Mouse (Mus musculus) T-helper 2 cell (primary cell): Measurements from ENCODE around the gene Drc1.

Source experiments
- in situ Hi-C: fragments of 300-600 bp; cut with MboI, MseI; formaldehyde crosslinking; loops from one replicate; pipeline ENCODE4 v1.15.1; 2025; ENCODE audit warnings: high pct_unique_total_duplicates

The Drc1 gene

GRCm38 (mm10) chr5:30281291-30281732 is at the start of gene Drc1:
Drc1 (plus strand) TSS chr5:30281388.
- in situ Hi-C loops: loop anchor here (10.0 kb wide), 1 partner anchor 333 kb away; no protein-coding TSS in a partner anchor

- in situ Hi-C loops: loop anchor here (10.0 kb wide), 1 partner anchor 963 kb away; the partner anchor contains the start of genes Eif2b4 and Snx17
Measured at GRCm38 (mm10) chr5:30231891-30232270, 49.3 kb upstream of the Drc1 start.

DNA sequence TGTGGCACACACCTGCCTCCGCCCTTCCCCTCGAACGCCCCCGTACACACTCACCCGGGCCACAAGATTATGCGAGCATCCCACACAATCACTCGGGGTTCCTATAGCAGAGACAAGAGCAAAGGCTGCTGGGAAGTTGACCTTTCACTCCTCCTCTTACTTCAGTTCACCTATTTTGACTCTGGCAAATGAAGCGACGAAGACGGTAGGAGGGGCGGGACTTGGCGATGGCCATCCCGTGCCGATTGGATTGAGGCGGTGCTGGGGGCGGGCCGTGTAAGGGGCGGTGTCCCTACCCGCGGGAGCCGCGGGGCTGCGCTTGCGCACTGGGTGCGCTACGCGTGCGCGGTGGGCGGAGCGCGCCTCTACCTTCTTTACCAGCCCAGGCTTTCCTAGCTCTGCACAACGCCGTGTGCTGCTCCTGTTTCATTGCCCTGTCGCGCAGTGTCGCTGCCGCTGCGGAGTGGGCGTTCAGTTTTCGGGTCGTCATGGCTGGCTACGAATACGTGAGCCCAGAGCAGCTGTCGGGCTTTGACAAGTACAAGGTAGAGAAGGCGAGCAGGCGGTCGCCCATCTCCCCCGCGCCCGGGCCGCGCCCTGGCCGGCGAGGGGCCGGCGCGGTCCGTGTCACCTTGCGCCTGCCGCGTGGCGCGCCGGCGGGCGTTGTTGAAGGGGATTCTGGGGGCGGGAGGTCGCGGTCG is 48.8 kb upstream of the Drc1 start, which contains the start of gene Selenoi:
Selenoi (plus strand) TSS at position 311 of the 701 bp plus-strand sequence.
- in situ Hi-C loops: loop anchor here (10.0 kb wide), 1 partner anchor 962 kb away; the partner anchor contains the start of genes Eif2b4 and Snx17

GRCm38 (mm10) chr5:30233042-30233441 is 48.1 kb upstream of the Drc1 start:
- in situ Hi-C loops: loop anchor here (10.0 kb wide), 1 partner anchor 962 kb away; the partner anchor contains the start of genes Eif2b4 and Snx17

DNA sequence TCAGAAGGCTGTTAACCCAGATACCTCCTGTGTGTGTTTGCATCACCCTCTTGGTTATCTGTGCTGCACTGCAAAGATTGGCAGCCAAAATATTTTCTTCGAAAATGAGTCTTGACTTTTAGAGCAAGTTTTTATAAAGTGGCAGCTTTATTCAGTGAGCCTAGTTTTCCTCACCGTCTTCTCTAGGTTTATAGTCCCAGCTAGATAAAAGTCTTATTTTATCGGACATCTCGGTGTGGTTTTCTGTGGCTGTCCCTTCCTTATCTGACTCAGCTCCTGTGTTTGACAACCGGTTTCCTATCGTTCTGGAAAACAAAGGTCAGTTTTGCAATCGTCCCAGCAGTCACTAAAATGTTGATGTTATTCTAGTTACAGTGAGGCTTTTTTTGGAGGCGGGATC is 47.2 kb upstream of the Drc1 start:
- in situ Hi-C loops: loop anchor here (10.0 kb wide), 1 partner anchor 961 kb away; the partner anchor contains the start of genes Eif2b4 and Snx17

- in situ Hi-C loops: loop anchor here (10.0 kb wide), 1 partner anchor 959 kb away; the partner anchor contains the start of genes Eif2b4 and Snx17
Measured at GRCm38 (mm10) chr5:30235641-30236126, 45.5 kb upstream of the Drc1 start.

DNA sequence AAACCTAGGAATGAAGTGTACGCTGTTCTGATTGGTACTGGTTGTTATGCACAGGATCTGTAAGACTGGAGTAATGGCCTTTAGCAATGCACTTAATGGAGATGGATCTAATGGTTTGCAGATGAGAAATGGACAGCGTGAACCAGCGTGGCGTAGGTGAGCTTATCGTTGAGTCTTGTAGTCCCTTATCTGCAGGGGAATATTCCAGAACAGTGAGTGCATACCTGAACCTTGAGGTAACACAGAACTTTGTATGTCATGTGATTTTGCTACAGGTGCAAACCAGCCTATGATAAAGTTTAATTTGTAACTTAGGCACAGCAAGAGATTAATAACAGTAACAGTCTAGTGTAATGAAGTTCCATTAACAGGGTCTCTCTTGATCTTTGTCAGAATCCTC is 42.7 kb upstream of the Drc1 start:
- in situ Hi-C loops: loop anchor here (10.0 kb wide), 1 partner anchor 956 kb away; the partner anchor contains the start of genes Eif2b4 and Snx17

DNA sequence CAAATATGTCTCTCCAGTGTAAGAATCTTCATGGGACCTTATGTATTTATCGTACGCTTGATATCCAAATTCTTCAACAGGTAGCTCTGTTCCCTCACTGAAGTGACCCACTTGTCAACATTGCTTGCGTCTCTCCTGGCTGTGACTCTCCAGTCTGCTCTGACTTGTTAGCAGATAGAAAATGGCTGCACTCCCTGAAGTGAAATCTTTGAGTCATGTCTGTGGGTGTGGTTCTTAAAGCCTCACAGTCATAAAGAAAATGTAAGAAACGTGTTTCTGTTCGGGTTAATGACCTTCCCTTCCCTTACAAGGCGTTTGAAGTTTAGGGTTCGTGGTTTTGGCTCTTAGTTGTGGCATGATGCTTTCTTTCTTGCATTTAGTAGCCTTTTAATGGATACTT is 40.6 kb upstream of the Drc1 start:
- in situ Hi-C loops: loop anchor here (5.0 kb wide), 1 partner anchor 88 kb away; no protein-coding TSS in a partner anchor

GRCm38 (mm10) chr5:30242410-30242809 is 38.8 kb upstream of the Drc1 start:
- in situ Hi-C loops: loop anchor here (5.0 kb wide), 1 partner anchor 90 kb away; no protein-coding TSS in a partner anchor

DNA sequence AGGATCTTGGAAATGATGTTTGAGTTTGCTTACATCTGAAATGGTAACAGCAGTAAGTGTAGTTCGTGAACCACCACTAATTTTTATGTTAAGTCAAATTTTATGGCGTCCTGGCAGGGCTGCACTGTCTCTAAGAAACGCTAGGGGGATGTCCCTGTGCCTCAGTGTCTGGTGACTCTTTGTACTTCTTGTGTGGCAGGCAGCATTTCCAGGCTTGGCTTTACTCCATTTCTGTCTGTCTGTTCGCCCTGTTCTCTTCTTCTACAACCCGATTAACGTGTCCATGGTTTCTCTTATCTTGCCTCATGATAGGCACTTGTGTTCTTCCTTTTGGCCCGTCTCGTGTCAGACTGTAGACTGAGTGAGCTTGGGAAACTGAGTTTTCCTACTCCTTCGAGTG is 37.4 kb upstream of the Drc1 start:
- in situ Hi-C loops: loop anchor here (5.0 kb wide), 1 partner anchor 91 kb away; no protein-coding TSS in a partner anchor

DNA sequence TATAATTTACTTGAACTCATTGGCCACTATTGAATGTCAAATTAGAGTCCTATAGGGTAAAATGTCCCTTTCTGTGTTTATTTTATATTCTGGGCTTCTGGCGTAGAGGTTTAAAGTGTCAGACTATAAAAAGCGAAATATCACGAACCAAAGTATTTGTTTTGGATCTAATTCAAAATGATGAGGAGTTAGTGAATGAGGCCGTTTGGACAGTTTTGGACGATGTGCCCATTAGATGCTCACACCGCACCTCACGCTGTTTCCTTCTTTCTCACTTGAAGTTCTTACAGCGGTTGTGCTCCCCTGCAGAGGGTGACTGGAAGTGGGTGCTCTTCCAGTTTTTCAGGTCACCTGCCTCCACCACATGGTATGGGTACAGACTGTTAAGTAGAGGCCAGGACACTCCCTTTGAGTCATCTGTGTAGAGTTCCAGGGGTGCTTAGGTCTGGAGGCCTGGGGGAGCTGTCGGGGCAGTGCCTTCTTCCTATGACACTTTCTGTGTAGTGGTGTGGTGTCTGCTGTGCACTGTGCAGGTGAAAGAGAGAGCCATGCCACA is 35.2 kb upstream of the Drc1 start:
- in situ Hi-C loops: no loop called here

GRCm38 (mm10) chr5:30247666-30248065 is 33.5 kb upstream of the Drc1 start:
- in situ Hi-C loops: no loop called here

- in situ Hi-C loops: no loop called here
Measured at GRCm38 (mm10) chr5:30255567-30256354, 25.4 kb upstream of the Drc1 start.

GRCm38 (mm10) chr5:30258776-30259175 is 22.4 kb upstream of the Drc1 start:
- in situ Hi-C loops: no loop called here

DNA sequence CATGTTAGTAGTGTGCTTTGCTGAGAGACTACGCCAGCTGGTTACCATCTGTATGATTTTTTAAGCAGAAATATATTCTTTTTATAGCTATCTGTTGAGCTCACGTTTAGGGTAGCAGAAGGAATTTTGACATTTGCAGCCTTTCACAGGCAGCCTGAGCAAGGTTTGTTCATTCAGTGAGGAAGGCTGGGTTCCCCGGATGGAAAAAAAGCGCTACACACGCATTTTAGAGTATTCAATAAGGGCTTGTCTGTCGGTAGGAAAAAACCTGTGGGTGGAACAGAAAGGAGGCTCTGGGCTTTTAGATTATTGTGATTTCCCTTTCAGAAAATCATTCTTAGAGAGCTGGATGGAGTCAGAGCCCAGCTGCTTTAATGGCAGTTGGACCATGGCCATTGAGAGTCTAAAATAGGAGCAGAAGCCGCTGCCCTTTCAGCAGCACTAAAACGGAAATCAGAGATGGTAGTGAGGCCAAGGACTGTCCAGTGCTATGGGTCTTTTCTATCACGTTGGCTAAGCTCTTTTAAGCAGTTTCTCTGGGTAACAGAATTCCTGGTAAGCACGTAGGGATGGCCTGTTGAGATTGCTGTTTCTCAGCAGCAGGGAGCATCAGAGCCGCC is 10.5 kb upstream of the Drc1 start:
- in situ Hi-C loops: no loop called here

DNA sequence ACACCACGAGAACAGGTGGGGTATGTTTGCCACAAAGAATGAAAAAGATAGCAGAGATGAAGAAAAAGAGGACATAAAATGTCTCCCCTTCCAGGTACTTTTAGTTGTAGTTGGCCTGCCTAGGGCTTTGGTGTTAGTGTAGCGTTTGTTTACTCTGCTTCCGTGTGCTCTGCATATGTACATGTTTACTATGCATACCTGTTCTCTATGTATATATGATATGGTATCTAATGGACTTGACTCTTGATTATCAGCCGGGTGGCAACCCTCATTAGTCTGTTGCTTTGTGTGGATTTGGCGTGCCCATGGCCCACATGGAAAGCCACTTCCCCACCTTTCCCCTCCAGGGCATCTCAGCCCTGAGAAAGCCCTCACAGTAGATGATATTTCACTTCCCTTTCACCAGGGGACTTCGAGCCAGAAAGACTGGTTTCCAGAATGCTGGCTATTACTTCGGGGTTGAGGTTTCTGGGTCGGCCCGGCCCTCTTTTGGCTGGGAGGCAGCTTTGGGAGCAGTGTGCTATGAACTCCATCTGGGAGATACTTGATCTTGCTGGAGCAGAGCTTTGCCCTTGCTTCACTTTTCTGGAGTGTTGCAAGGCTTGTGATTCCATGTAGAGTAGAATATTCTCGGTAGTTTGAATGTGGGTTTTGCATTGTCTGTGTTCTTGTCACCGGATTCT is 9.4 kb upstream of the Drc1 start:
- in situ Hi-C loops: no loop called here

GRCm38 (mm10) chr5:30276361-30276760 is 4.8 kb upstream of the Drc1 start:
- in situ Hi-C loops: loop anchor here (5.0 kb wide), 1 partner anchor 64 kb away; no protein-coding TSS in a partner anchor

GRCm38 (mm10) chr5:30278952-30279351 is 2.2 kb upstream of the Drc1 start:
- in situ Hi-C loops: loop anchor here (5.0 kb wide), 1 partner anchor 67 kb away; no protein-coding TSS in a partner anchor

DNA sequence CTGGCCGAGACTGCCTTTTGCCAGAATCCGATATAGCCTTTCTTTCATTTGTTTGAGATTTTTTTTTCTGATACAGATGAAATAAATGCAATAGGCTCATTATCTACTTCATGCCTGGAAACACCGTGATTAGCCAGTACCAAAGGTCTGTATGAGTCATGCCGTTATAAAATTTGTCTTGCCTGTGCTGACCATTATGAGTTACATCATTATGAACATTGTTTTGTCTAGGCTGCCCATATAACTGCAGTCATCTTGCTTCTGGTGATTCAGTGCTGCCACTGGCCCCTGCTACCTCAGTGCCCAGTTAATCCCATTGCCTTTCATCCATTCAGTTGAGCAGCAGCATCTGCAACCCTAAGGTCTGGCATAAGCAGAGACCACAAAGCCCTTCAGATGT is 1.7 kb upstream of the Drc1 start:
- in situ Hi-C loops: loop anchor here (5.0 kb wide), 1 partner anchor 67 kb away; no protein-coding TSS in a partner anchor

DNA sequence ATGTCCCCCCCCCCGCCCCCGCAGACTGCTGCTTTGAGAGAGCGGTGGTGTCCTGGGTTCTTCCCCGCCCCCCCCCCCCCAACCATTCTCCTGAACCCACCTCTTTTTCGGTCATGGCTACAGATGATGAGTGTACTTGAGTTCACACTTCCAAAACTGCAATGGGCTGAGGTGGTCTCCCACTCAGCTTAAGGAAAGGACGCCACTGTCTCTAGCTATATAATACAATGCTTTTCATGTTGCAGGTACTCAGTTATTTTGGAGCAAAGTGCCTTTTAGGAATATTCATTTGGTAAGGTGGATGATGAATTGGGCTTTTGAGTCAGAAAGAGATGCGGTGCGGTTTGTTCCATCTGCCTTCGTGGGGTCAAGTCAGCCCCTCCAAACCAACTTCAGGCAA is 324 bp upstream of the Drc1 start:
- in situ Hi-C loops: loop anchor here (10.0 kb wide), 1 partner anchor 334 kb away; no protein-coding TSS in a partner anchor
